Mouse (Mus musculus) C2C12 (cell line): ENCODE data around the gene Olfr1357.

Experiments used
- CEBPB ChIP-seq: IDR thresholded peaks from one replicate; pipeline ENCODE4 v1.6.1; 2011; ENCODE audit warnings: low read depth, mild to moderate bottlenecking, control low read depth, moderate library complexity
- CTCF ChIP-seq: IDR thresholded peaks from one replicate; pipeline ENCODE4 v1.5.1; 2011; ENCODE audit not compliant: control insufficient read depth, insufficient read depth, insufficient read length

GRCm38 (mm10) chr10:78594157-78594556 lies 23.7 kb downstream of the Olfr1357 start:
- TF ChIP-seq CTCF, result no peak
- no peak for TF ChIP-seq CEBPB
